Mouse (Mus musculus): ENCODE data around the gene Idnk.

GRCm38 (mm10) chr13:58197211-58197610 lies 39.8 kb downstream of the Idnk start:
- no peak for TF ChIP-seq CTCF (IDR thresholded peaks at IDR 0.05; ENCODE audit: low read depth)
- no peak for TF ChIP-seq EP300 (IDR thresholded peaks at IDR 0.05; ENCODE audit: low read depth)
